Mouse (Mus musculus): ENCODE results near the gene Dmap1. TPM values are rescaled to one million over a fixed set of nuclear protein-coding genes. Genes with fewer than 3 reads are reported as not detected.

Dmap1 gene
- polyA plus RNA-seq, 1 experiment, result 28.0 TPM

GRCm38 (mm10) chr4:117633527-117633926 is 48.5 kb downstream of the Dmap1 start:
- Histone ChIP-seq H3K9ac (ENCODE audit: low read depth, poor library complexity, severe bottlenecking) (no peak overlapping the region), H3K27me3 (ENCODE audit: control insufficient read depth, insufficient read depth, low read length, poor library complexity, severe bottlenecking) (no peaks in the 10 kb centered on the region), H3K4me1 (ENCODE audit: control insufficient read depth, insufficient read depth, low read length) (no peaks in the 10 kb centered on the region), H3K36me3 (ENCODE audit: control insufficient read depth, insufficient read depth, low read length, poor library complexity, severe bottlenecking) (no peaks in the 10 kb centered on the region), H3K4me3 (ENCODE audit: low read depth, low read length) (no peak overlapping the region), H3K9me3 (replicated peaks; ENCODE audit: control insufficient read depth, insufficient read depth, low read length, poor library complexity, severe bottlenecking) (no peaks in the 10 kb centered on the region), H3K27ac (ENCODE audit: insufficient read depth, low read length) (no peak overlapping the region)
- TF ChIP-seq EP300 (IDR thresholded peaks at IDR 0.05; ENCODE audit: insufficient read depth, low read depth, low read length) (no peak), POLR2A (IDR thresholded peaks at IDR 0.05; ENCODE audit: insufficient read depth, low read length) (no peak), CTCF (IDR thresholded peaks at IDR 0.05; ENCODE audit: low read depth, low read length) (no peak)

GRCm38 (mm10) chr4:117630053-117630670 is 51.9 kb downstream of the Dmap1 start:
- no peaks in the 10 kb centered on the region for H3K4me1 ChIP-seq (ENCODE audit: control insufficient read depth, insufficient read depth, low read length)
- H3K9me3 ChIP-seq (replicated peaks; ENCODE audit: control insufficient read depth, insufficient read depth, low read length, poor library complexity, severe bottlenecking), result no peaks in the 10 kb centered on the region
- no peaks in the 10 kb centered on the region for H3K36me3 ChIP-seq (ENCODE audit: control insufficient read depth, insufficient read depth, low read length, poor library complexity, severe bottlenecking)
- H3K27ac ChIP-seq (ENCODE audit: insufficient read depth, low read length), result no peak overlapping the region
- TF ChIP-seq CTCF (IDR thresholded peaks at IDR 0.05; ENCODE audit: low read depth, low read length), result no peak
- H3K9ac ChIP-seq (ENCODE audit: low read depth, poor library complexity, severe bottlenecking), result no peak overlapping the region
- H3K4me3 ChIP-seq (ENCODE audit: low read depth, low read length), result no peak overlapping the region
- no peaks in the 10 kb centered on the region for H3K27me3 ChIP-seq (ENCODE audit: control insufficient read depth, insufficient read depth, low read length, poor library complexity, severe bottlenecking)

- H3K4me1 ChIP-seq (ENCODE audit: control insufficient read depth, insufficient read depth, low read length), result no peaks in the 10 kb centered on the region
- no peak overlapping the region for H3K27ac ChIP-seq (ENCODE audit: insufficient read depth, low read length)
- H3K9ac ChIP-seq (ENCODE audit: low read depth, poor library complexity, severe bottlenecking), result no peak overlapping the region
- TF ChIP-seq POLR2A (IDR thresholded peaks at IDR 0.05; ENCODE audit: insufficient read depth, low read length) (no peak), EP300 (IDR thresholded peaks at IDR 0.05; ENCODE audit: insufficient read depth, low read depth, low read length) (no peak), CTCF (IDR thresholded peaks at IDR 0.05; ENCODE audit: low read depth, low read length) (peak; percentile 1)
- no peaks in the 10 kb centered on the region for H3K9me3 ChIP-seq (replicated peaks; ENCODE audit: control insufficient read depth, insufficient read depth, low read length, poor library complexity, severe bottlenecking)
- H3K36me3 ChIP-seq (ENCODE audit: control insufficient read depth, insufficient read depth, low read length, poor library complexity, severe bottlenecking), result no peaks in the 10 kb centered on the region
- no peaks in the 10 kb centered on the region for H3K27me3 ChIP-seq (ENCODE audit: control insufficient read depth, insufficient read depth, low read length, poor library complexity, severe bottlenecking)
- no peak overlapping the region for H3K4me3 ChIP-seq (ENCODE audit: low read depth, low read length)
Measured at GRCm38 (mm10) chr4:117628464-117628863, 53.6 kb downstream of the Dmap1 start.

Other genes with a start within 250 kb of the Dmap1 start
- 130 and 132 TPM in 2 replicates for gene Rnf220, start 185.2 kb downstream of the Dmap1 start, polyA plus RNA-seq (2011; ENCODE audit: insufficient read depth, insufficient read length, low read depth, missing spikeins)
- gene Eri3, start 131.9 kb downstream of the Dmap1 start, polyA plus RNA-seq (2011; ENCODE audit: insufficient read depth, insufficient read length, low read depth, missing spikeins), result 67.1 and 68.0 TPM in 2 replicates
- not detected in 2 replicates for gene Gm12845, start 42.1 kb upstream of the Dmap1 start, polyA plus RNA-seq (2011; ENCODE audit: insufficient read depth, insufficient read length, low read depth, missing spikeins)
- 0.48 TPM in 1 of 2 replicates, not detected in the other for gene Klf17, start 83.4 kb upstream of the Dmap1 start, polyA plus RNA-seq (2011; ENCODE audit: insufficient read depth, insufficient read length, low read depth, missing spikeins)
- gene Slc6a9, start 152.2 kb upstream of the Dmap1 start, polyA plus RNA-seq (2011; ENCODE audit: insufficient read depth, insufficient read length, low read depth, missing spikeins), result 2.1 and 3.5 TPM in 2 replicates
- 1.7 and 3.8 TPM in 2 replicates for gene Ccdc24, start 190.3 kb upstream of the Dmap1 start, polyA plus RNA-seq (2011; ENCODE audit: insufficient read depth, insufficient read length, low read depth, missing spikeins)
- gene B4galt2, start 201.2 kb upstream of the Dmap1 start, polyA plus RNA-seq (2011; ENCODE audit: insufficient read depth, insufficient read length, low read depth, missing spikeins), result 15.3 and 18.2 TPM in 2 replicates
- gene Atp6v0b, start 205.1 kb upstream of the Dmap1 start, polyA plus RNA-seq (2011; ENCODE audit: insufficient read depth, insufficient read length, low read depth, missing spikeins), result 102 and 115 TPM in 2 replicates
- 7.4 and 8.0 TPM in 2 replicates for gene Dph2, start 209.8 kb upstream of the Dmap1 start, polyA plus RNA-seq (2011; ENCODE audit: insufficient read depth, insufficient read length, low read depth, missing spikeins)
- gene Ipo13, start 232.7 kb upstream of the Dmap1 start, polyA plus RNA-seq (2011; ENCODE audit: insufficient read depth, insufficient read length, low read depth, missing spikeins), result 24.7 and 25.1 TPM in 2 replicates
- gene Artn, start 247.5 kb upstream of the Dmap1 start, polyA plus RNA-seq (2011; ENCODE audit: insufficient read depth, insufficient read length, low read depth, missing spikeins), result 5.0 and 6.1 TPM in 2 replicates